Mouse (Mus musculus) myocyte (in vitro differentiated cells): ENCODE measurements at regions not wholly inside any gene's neighbourhood (a gene's known extent, or its start where the extent isn't known, plus 50 kb on each side); places are given as distances from the start of the nearest gene placed in this dataset.

ENCODE experiments used
- POLR2A ChIP-seq: IDR thresholded peaks from one replicate; pipeline ENCODE4 v1.6.1; 2011; ENCODE audit warnings: low read depth, mild to moderate bottlenecking, control low read depth, moderate library complexity; ENCODE audit not compliant: insufficient read length
- USF1 ChIP-seq: IDR thresholded peaks from one replicate; pipeline ENCODE4 v1.6.1; 2011; ENCODE audit warnings: low read depth, mild to moderate bottlenecking, control low read depth, moderate library complexity

- TF ChIP-seq POLR2A (no peak), USF1 (no peak)
These were observed 82.0 kb upstream of the Parp11 start for GRCm38 (mm10) chr6:127364591-127365187.
